Mouse (Mus musculus): ENCODE measurements around the gene Pdyn. TPM values are rescaled to one million over a fixed set of nuclear protein-coding genes. Genes with fewer than 3 reads are reported as not detected.
A peak's percentile ranks its signal among the peaks of the same experiment; 100 is the strongest.

Gene Pdyn
- polyA plus RNA-seq, 1 experiment from 2014 or later = not detected

GRCm38 (mm10) chr2:129674935-129675634, 24.6 kb downstream of the Pdyn start:
- Histone ChIP-seq H3K9ac (ENCODE audit: low read length) (no peak overlapping the region), H3K36me3 (ENCODE audit: control insufficient read depth, insufficient read depth, low read length) (no peaks in the 10 kb centered on the region), H3K4me1 (ENCODE audit: control insufficient read depth, insufficient read depth, low read length) (no peaks in the 10 kb centered on the region), H3K4me3 (ENCODE audit: low read depth, low read length) (no peak overlapping the region), H3K27me3 (ENCODE audit: control insufficient read depth, insufficient read depth, low read length) (no peaks in the 10 kb centered on the region), H3K9me3 (ENCODE audit: control insufficient read depth, low read length) (no peaks in the 10 kb centered on the region), H3K4me2 (ENCODE audit: low read depth, severe bottlenecking) (no peak overlapping the region), H3K27ac (replicated peaks; ENCODE audit: low read depth, low read length) (no peak overlapping the region)
- DNase-seq (ENCODE audit: low spot score) (peak; percentile 87), ATAC-seq (ENCODE audit: insufficient number of reproducible peaks, low FRiP score, low TSS enrichment, low read depth) (no peak)
- WGBS = 39% methylated on average over 13 of the region's 13 CpGs

- H3K36me3 ChIP-seq (ENCODE audit: control insufficient read depth, insufficient read depth, low read length) = no peaks in the 10 kb centered on the region
- H3K4me3 ChIP-seq (ENCODE audit: low read depth, low read length) = no peak overlapping the region
- no peaks in the 10 kb centered on the region for H3K4me1 ChIP-seq (ENCODE audit: control insufficient read depth, insufficient read depth, low read length)
- H3K4me2 ChIP-seq (ENCODE audit: low read depth, severe bottlenecking) = no peak overlapping the region
- DNase-seq (ENCODE audit: low spot score) = no peak
- 76% methylated on average over 4 of the region's 4 CpGs for WGBS
- no peak for ATAC-seq (ENCODE audit: insufficient number of reproducible peaks, low FRiP score, low TSS enrichment, low read depth)
- no peaks in the 10 kb centered on the region for H3K9me3 ChIP-seq (ENCODE audit: control insufficient read depth, low read length)
- H3K27ac ChIP-seq (replicated peaks; ENCODE audit: low read depth, low read length) = no peak overlapping the region
- no peak overlapping the region for H3K9ac ChIP-seq (ENCODE audit: low read length)
- H3K27me3 ChIP-seq (ENCODE audit: control insufficient read depth, insufficient read depth, low read length) = no peaks in the 10 kb centered on the region
Measured at GRCm38 (mm10) chr2:129671911-129672310, 27.7 kb downstream of the Pdyn start.

- no peaks in the 10 kb centered on the region for H3K27me3 ChIP-seq (ENCODE audit: control insufficient read depth, insufficient read depth, low read length)
- DNase-seq (ENCODE audit: low spot score) (no peak), ATAC-seq (ENCODE audit: insufficient number of reproducible peaks, low FRiP score, low TSS enrichment, low read depth) (no peak)
- no peak overlapping the region for H3K4me3 ChIP-seq (ENCODE audit: low read depth, low read length)
- 76% methylated on average over 4 of the region's 4 CpGs for WGBS
- no peaks in the 10 kb centered on the region for H3K9me3 ChIP-seq (ENCODE audit: control insufficient read depth, low read length)
- H3K27ac ChIP-seq (replicated peaks; ENCODE audit: low read depth, low read length) = no peak overlapping the region
- H3K9ac ChIP-seq (ENCODE audit: low read length) = no peak overlapping the region
- no peaks in the 10 kb centered on the region for H3K36me3 ChIP-seq (ENCODE audit: control insufficient read depth, insufficient read depth, low read length)
- no peak overlapping the region for H3K4me2 ChIP-seq (ENCODE audit: low read depth, severe bottlenecking)
- no peaks in the 10 kb centered on the region for H3K4me1 ChIP-seq (ENCODE audit: control insufficient read depth, insufficient read depth, low read length)
Measured at GRCm38 (mm10) chr2:129662484-129662883, 37.2 kb downstream of the Pdyn start.

GRCm38 (mm10) chr2:129660020-129660419, 39.6 kb downstream of the Pdyn start:
- Histone ChIP-seq H3K4me1 (ENCODE audit: control insufficient read depth, insufficient read depth, low read length) (no peaks in the 10 kb centered on the region), H3K4me3 (ENCODE audit: low read depth, low read length) (no peak overlapping the region), H3K27me3 (ENCODE audit: control insufficient read depth, insufficient read depth, low read length) (no peaks in the 10 kb centered on the region), H3K4me2 (ENCODE audit: low read depth, severe bottlenecking) (no peak overlapping the region), H3K27ac (replicated peaks; ENCODE audit: low read depth, low read length) (no peak overlapping the region), H3K9ac (ENCODE audit: low read length) (no peak overlapping the region), H3K36me3 (ENCODE audit: control insufficient read depth, insufficient read depth, low read length) (no peaks in the 10 kb centered on the region), H3K9me3 (ENCODE audit: control insufficient read depth, low read length) (no peaks in the 10 kb centered on the region)
- WGBS = 75% methylated on average over 6 of the region's 6 CpGs
- DNase-seq (ENCODE audit: low spot score) = peak; percentile 20
- ATAC-seq (ENCODE audit: insufficient number of reproducible peaks, low FRiP score, low TSS enrichment, low read depth) = no peak

GRCm38 (mm10) chr2:129658796-129659195, 40.8 kb downstream of the Pdyn start:
- Histone ChIP-seq H3K4me3 (ENCODE audit: low read depth, low read length) (no peak overlapping the region), H3K4me2 (ENCODE audit: low read depth, severe bottlenecking) (no peak overlapping the region), H3K4me1 (ENCODE audit: control insufficient read depth, insufficient read depth, low read length) (no peaks in the 10 kb centered on the region), H3K27me3 (ENCODE audit: control insufficient read depth, insufficient read depth, low read length) (no peaks in the 10 kb centered on the region), H3K36me3 (ENCODE audit: control insufficient read depth, insufficient read depth, low read length) (no peaks in the 10 kb centered on the region), H3K27ac (replicated peaks; ENCODE audit: low read depth, low read length) (no peak overlapping the region), H3K9me3 (ENCODE audit: control insufficient read depth, low read length) (no peaks in the 10 kb centered on the region), H3K9ac (ENCODE audit: low read length) (no peak overlapping the region)
- WGBS = 89% methylated on average over 4 of the region's 4 CpGs
- ATAC-seq (ENCODE audit: insufficient number of reproducible peaks, low FRiP score, low TSS enrichment, low read depth) (no peak), DNase-seq (ENCODE audit: low spot score) (no peak)

- H3K27me3 ChIP-seq (ENCODE audit: control insufficient read depth, insufficient read depth, low read length) = no peaks in the 10 kb centered on the region
- no peaks in the 10 kb centered on the region for H3K36me3 ChIP-seq (ENCODE audit: control insufficient read depth, insufficient read depth, low read length)
- ATAC-seq (ENCODE audit: insufficient number of reproducible peaks, low FRiP score, low TSS enrichment, low read depth) (no peak), DNase-seq (ENCODE audit: low spot score) (no peak)
- 92% methylated on average over 4 of the region's 4 CpGs for WGBS
- H3K27ac ChIP-seq (replicated peaks; ENCODE audit: low read depth, low read length) = no peak overlapping the region
- H3K4me1 ChIP-seq (ENCODE audit: control insufficient read depth, insufficient read depth, low read length) = no peaks in the 10 kb centered on the region
- no peak overlapping the region for H3K4me3 ChIP-seq (ENCODE audit: low read depth, low read length)
- no peaks in the 10 kb centered on the region for H3K9me3 ChIP-seq (ENCODE audit: control insufficient read depth, low read length)
- no peak overlapping the region for H3K9ac ChIP-seq (ENCODE audit: low read length)
- no peak overlapping the region for H3K4me2 ChIP-seq (ENCODE audit: low read depth, severe bottlenecking)
Measured at GRCm38 (mm10) chr2:129655033-129655432, 44.6 kb downstream of the Pdyn start.

GRCm38 (mm10) chr2:129654233-129654950, 45.3 kb downstream of the Pdyn start:
- peak; percentile 15 for DNase-seq (ENCODE audit: low spot score)
- no peak for ATAC-seq (ENCODE audit: insufficient number of reproducible peaks, low FRiP score, low TSS enrichment, low read depth)
- Histone ChIP-seq H3K27me3 (ENCODE audit: control insufficient read depth, insufficient read depth, low read length) (no peaks in the 10 kb centered on the region), H3K4me3 (ENCODE audit: low read depth, low read length) (no peak overlapping the region), H3K36me3 (ENCODE audit: control insufficient read depth, insufficient read depth, low read length) (no peaks in the 10 kb centered on the region), H3K4me2 (ENCODE audit: low read depth, severe bottlenecking) (no peak overlapping the region), H3K9me3 (ENCODE audit: control insufficient read depth, low read length) (no peaks in the 10 kb centered on the region), H3K27ac (replicated peaks; ENCODE audit: low read depth, low read length) (no peak overlapping the region), H3K9ac (ENCODE audit: low read length) (no peak overlapping the region), H3K4me1 (ENCODE audit: control insufficient read depth, insufficient read depth, low read length) (no peaks in the 10 kb centered on the region)
- WGBS = 86% methylated on average over 4 of the region's 4 CpGs

GRCm38 (mm10) chr2:129653632-129654031, 46.0 kb downstream of the Pdyn start:
- Histone ChIP-seq H3K27me3 (ENCODE audit: control insufficient read depth, insufficient read depth, low read length) (no peaks in the 10 kb centered on the region), H3K4me3 (ENCODE audit: low read depth, low read length) (no peak overlapping the region), H3K27ac (replicated peaks; ENCODE audit: low read depth, low read length) (no peak overlapping the region), H3K4me1 (ENCODE audit: control insufficient read depth, insufficient read depth, low read length) (no peaks in the 10 kb centered on the region), H3K9me3 (ENCODE audit: control insufficient read depth, low read length) (no peaks in the 10 kb centered on the region), H3K36me3 (ENCODE audit: control insufficient read depth, insufficient read depth, low read length) (no peaks in the 10 kb centered on the region), H3K9ac (ENCODE audit: low read length) (no peak overlapping the region), H3K4me2 (ENCODE audit: low read depth, severe bottlenecking) (no peak overlapping the region)
- 89% methylated on average over 2 of the region's 2 CpGs for WGBS
- DNase-seq (ENCODE audit: low spot score) (no peak), ATAC-seq (ENCODE audit: insufficient number of reproducible peaks, low FRiP score, low TSS enrichment, low read depth) (no peak)
